Mouse (Mus musculus) limb, embryonic 11.5 days (tissue): ENCODE measurements around the gene Styx. TPM values are rescaled to one million over a fixed set of nuclear protein-coding genes. Genes with fewer than 3 reads are reported as not detected.

Source experiments
- ATAC-seq: fragments of 200-750 bp; cut with Nextera tagmentation; 2 replicates; pipeline ENCODE4 v1.8.0; 2017; ENCODE audit warnings: low read depth; ENCODE audit not compliant: insufficient number of reproducible peaks, low FRiP score, low TSS enrichment
- DNase-seq: peaks from one replicate; pipeline ENCODE4 v3.0.0-alpha.2; 2015; ENCODE audit warnings: low spot score
- H3K27ac ChIP-seq: fragments of 300-500 bp; sonication (generic); replicated peaks from 2 replicates; pipeline ENCODE4 v1.5.1; 2014; ENCODE audit warnings: low read depth, mild to moderate bottlenecking, low read length
- H3K27me3 ChIP-seq: fragments of 300-500 bp; sonication (generic); 2 replicates; pipeline ENCODE4 v1.6.1; 2014; ENCODE audit warnings: mild to moderate bottlenecking, low read length, mixed read lengths; ENCODE audit not compliant: control insufficient read depth, insufficient read depth
- H3K36me3 ChIP-seq: fragments of 300-500 bp; sonication (generic); 2 replicates; pipeline ENCODE4 v1.6.1; 2014; ENCODE audit warnings: mild to moderate bottlenecking, low read length, moderate library complexity, mixed read lengths; ENCODE audit not compliant: control insufficient read depth, insufficient read depth
- H3K4me1 ChIP-seq: fragments of 300-500 bp; sonication (generic); 2 replicates; pipeline ENCODE4 v1.6.1; 2014; ENCODE audit warnings: low read length, mixed read lengths; ENCODE audit not compliant: control insufficient read depth, insufficient read depth
- H3K4me2 ChIP-seq: fragments of 300-500 bp; sonication (generic); 2 replicates; pipeline ENCODE4 v1.6.1; 2014; ENCODE audit warnings: low read depth, mild to moderate bottlenecking, moderate library complexity; ENCODE audit not compliant: severe bottlenecking
- H3K4me3 ChIP-seq: fragments of 300-500 bp; sonication (generic); 2 replicates; pipeline ENCODE4 v1.5.1; 2014; ENCODE audit warnings: low read depth, low read length
- H3K9ac ChIP-seq: fragments of 300-500 bp; sonication (generic); 2 replicates; pipeline ENCODE4 v1.6.1; 2014; ENCODE audit warnings: mild to moderate bottlenecking, low read length
- H3K9me3 ChIP-seq: fragments of 300-500 bp; sonication (generic); 2 replicates; pipeline ENCODE4 v1.6.1; 2016; ENCODE audit warnings: low read length; ENCODE audit not compliant: control insufficient read depth
- WGBS: fragments of 180-500 bp; shearing (Covaris S2); extraction: QIAGEN DNeasy Blood & Tissue Kit; methylation state at CpG from one replicate; pipeline ENCODE4 v1.1.7; 2014; 5-methylcytosine and 5-hydroxymethylcytosine counted together
- polyA plus RNA-seq: library from polyadenylated mRNA; unstranded; fragments of >200 nt; fragmentation: Nextera tagmentation; extraction: Ambion mirVana; gene quantifications from 2 replicates; pipeline ENCODE4 v1.2.1, GENCODE M21; 2014

The Styx gene
- polyA plus RNA-seq, 1 experiment from 2014 or later: 45.3 TPM

- no peaks in the 10 kb centered on the region for H3K27me3 ChIP-seq
- H3K27ac ChIP-seq: no peak overlapping the region
- H3K4me3 ChIP-seq: no peak overlapping the region
- ATAC-seq: no peak
- H3K36me3 ChIP-seq: no peaks in the 10 kb centered on the region
- no peaks in the 10 kb centered on the region for H3K4me1 ChIP-seq
- no peak for DNase-seq
- H3K9me3 ChIP-seq: no peaks in the 10 kb centered on the region
- no peak overlapping the region for H3K4me2 ChIP-seq
- no peak overlapping the region for H3K9ac ChIP-seq
Measured at GRCm38 (mm10) chr14:45325471-45325870, 25.4 kb upstream of the Styx start.

GRCm38 (mm10) chr14:45328072-45328713, 22.7 kb upstream of the Styx start:
- Histone ChIP-seq H3K27me3 (no peaks in the 10 kb centered on the region), H3K9ac (no peak overlapping the region), H3K4me3 (no peak overlapping the region), H3K4me1 (no peaks in the 10 kb centered on the region), H3K4me2 (no peak overlapping the region), H3K27ac (no peak overlapping the region), H3K36me3 (no peaks in the 10 kb centered on the region), H3K9me3 (no peaks in the 10 kb centered on the region)
- ATAC-seq (no peak), DNase-seq (no peak)
- 85% methylated on average over 4 of the region's 4 CpGs for WGBS

GRCm38 (mm10) chr14:45329018-45329588, 21.8 kb upstream of the Styx start:
- H3K4me2 ChIP-seq: no peak overlapping the region
- no peak overlapping the region for H3K27ac ChIP-seq
- no peaks in the 10 kb centered on the region for H3K4me1 ChIP-seq
- H3K4me3 ChIP-seq: peak overlapping the region; percentile 98
- no peaks in the 10 kb centered on the region for H3K27me3 ChIP-seq
- H3K9ac ChIP-seq: no peak overlapping the region; the same call in 1 of the 2 replicates
- no peaks in the 10 kb centered on the region for H3K9me3 ChIP-seq
- 14% methylated on average over 8 of the region's 8 CpGs for WGBS
- DNase-seq (no peak), ATAC-seq (peak; percentile 24)
- peaks cover 2% of the 10 kb centered on the region; the same call in 1 of the 2 replicates for H3K36me3 ChIP-seq

- H3K4me1 ChIP-seq: no peaks in the 10 kb centered on the region
- peaks cover 2% of the 10 kb centered on the region; the same call in 1 of the 2 replicates for H3K36me3 ChIP-seq
- H3K9me3 ChIP-seq: no peaks in the 10 kb centered on the region
- H3K4me3 ChIP-seq: peak within 1 kb of the TSS; percentile 98
- WGBS: 0% methylated on average over 41 of the region's 44 CpGs
- peak within 1 kb of the TSS; percentile 93 for H3K9ac ChIP-seq
- peak within 1 kb of the TSS; percentile 49 for H3K4me2 ChIP-seq
- peak; percentile 92 for DNase-seq
- H3K27ac ChIP-seq: peak within 1 kb of the TSS; percentile 62; the same call in 1 of the 2 replicates
- H3K27me3 ChIP-seq: no peaks in the 10 kb centered on the region
- ATAC-seq: peak; percentile 97
Measured at GRCm38 (mm10) chr14:45329589-45330181, 21.2 kb upstream of the Styx start, which contains the start of gene Psmc6. Gene Psmc6, plus strand, starts transcription at chr14:45329788.

GRCm38 (mm10) chr14:45364211-45365195, 13.6 kb downstream of the Styx start:
- Histone ChIP-seq H3K27ac (no peak overlapping the region), H3K36me3 (peaks cover 3% of the 10 kb centered on the region)
- 81% methylated on average over 16 of the region's 16 CpGs for WGBS

GRCm38 (mm10) chr14:45365196-45365587, 14.3 kb downstream of the Styx start:
- Histone ChIP-seq H3K4me3 (no peak overlapping the region), H3K9me3 (no peaks in the 10 kb centered on the region), H3K9ac (no peak overlapping the region), H3K27me3 (no peaks in the 10 kb centered on the region), H3K4me2 (no peak overlapping the region), H3K27ac (no peak overlapping the region), H3K4me1 (no peaks in the 10 kb centered on the region), H3K36me3 (peaks cover 8% of the 10 kb centered on the region)
- DNase-seq (no peak), ATAC-seq (no peak)
- WGBS: 90% methylated on average over 6 of the region's 6 CpGs

More at GRCm38 (mm10) chr14:45364211-45365195, 13.6 kb downstream of the Styx start:
- H3K9ac ChIP-seq: no peak overlapping the region
- no peaks in the 10 kb centered on the region for H3K4me1 ChIP-seq
- no peaks in the 10 kb centered on the region for H3K27me3 ChIP-seq
- no peak for DNase-seq
- ATAC-seq: no peak
- H3K4me3 ChIP-seq: no peak overlapping the region
- no peaks in the 10 kb centered on the region for H3K9me3 ChIP-seq
- no peak overlapping the region for H3K4me2 ChIP-seq

- H3K27ac ChIP-seq: no peak overlapping the region
- H3K4me3 ChIP-seq: no peak overlapping the region
- no peaks in the 10 kb centered on the region; the same call in 1 of the 2 replicates for H3K36me3 ChIP-seq
- H3K4me1 ChIP-seq: no peaks in the 10 kb centered on the region
- H3K27me3 ChIP-seq: no peaks in the 10 kb centered on the region
- no peak overlapping the region for H3K4me2 ChIP-seq
- no peak overlapping the region for H3K9ac ChIP-seq
- ATAC-seq: no peak
- 79% methylated on average over 3 of the region's 3 CpGs for WGBS
- no peaks in the 10 kb centered on the region for H3K9me3 ChIP-seq
- no peak for DNase-seq
Measured at GRCm38 (mm10) chr14:45378771-45379170, 27.9 kb downstream of the Styx start.

- WGBS: 91% methylated on average over 6 of the region's 6 CpGs
- Histone ChIP-seq H3K4me2 (no peak overlapping the region), H3K27ac (no peak overlapping the region), H3K9ac (no peak overlapping the region), H3K9me3 (no peaks in the 10 kb centered on the region), H3K27me3 (no peaks in the 10 kb centered on the region), H3K4me1 (no peaks in the 10 kb centered on the region), H3K4me3 (no peak overlapping the region), H3K36me3 (no peaks in the 10 kb centered on the region; the same call in 1 of the 2 replicates)
- ATAC-seq (no peak), DNase-seq (no peak)
Measured at GRCm38 (mm10) chr14:45380756-45381155, 29.9 kb downstream of the Styx start.
